Mouse (Mus musculus): ENCODE data around the gene Plcb4.

The Plcb4 gene

DNA sequence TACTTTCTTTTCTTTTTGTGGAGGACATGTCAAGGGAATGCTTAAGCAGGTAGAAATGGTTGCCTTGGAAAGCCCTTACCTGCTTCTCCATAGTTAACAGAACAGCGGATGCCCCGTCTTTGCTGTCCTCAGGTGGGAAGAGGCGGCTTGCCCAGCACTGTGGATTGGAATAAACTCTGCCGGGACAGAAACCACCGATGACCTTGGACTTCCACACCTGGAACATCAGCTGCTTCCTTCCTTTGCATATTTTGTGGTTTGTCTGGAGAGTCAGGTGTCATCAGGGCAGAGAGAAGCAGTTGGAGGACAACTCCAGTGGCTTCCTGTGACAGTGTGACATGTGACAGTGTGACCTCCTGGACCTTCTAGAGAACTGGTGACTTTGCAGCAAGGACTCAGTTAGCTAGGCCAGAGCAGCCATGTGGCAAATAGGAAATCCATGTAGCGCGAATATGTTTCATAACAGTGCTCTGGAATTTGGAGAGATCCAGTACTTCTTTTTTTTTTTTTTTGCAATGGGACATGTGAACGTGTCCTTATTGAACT, 154.0 kb downstream of the Plcb4 start:
- DNase-seq = no peak

DNA sequence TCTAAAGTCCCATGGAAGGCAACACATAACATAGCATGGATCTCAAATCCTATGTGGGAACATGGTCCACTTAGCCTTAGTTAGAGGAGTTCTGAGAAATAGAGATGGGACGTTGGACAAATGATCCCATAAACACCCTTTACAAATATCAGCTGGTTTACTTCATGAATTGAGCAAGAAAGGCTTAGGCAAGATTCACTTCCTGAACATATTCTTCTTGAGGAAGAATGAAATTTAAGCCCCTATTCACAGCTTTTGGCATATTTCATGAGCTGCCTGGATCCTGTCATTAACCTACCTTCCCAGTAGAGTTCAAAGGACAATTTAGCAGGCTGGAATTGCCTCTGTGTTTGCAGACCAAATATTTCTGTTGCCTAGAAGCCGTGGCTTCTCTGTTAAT, 161.9 kb downstream of the Plcb4 start:
- DNase-seq = no peak

DNA sequence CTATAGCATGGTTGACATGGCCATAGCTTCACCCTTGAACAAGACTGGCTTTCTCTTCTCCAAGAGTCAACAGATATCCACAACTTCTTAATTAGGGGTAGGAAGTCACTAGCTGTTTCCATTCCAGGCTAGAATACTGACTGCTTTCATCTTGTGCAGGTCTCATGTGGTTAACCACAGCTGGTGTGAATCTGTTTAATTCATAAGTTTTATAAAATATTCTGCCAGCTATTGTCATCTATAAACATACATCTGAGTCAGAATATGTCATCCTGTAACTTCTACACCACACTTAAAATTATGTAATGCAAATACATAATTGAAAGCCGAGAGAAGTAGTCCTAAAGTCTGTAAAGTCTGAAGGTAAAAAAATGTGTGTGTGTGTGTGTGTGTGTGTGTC, 164.9 kb downstream of the Plcb4 start:
- DNase-seq = no peak

DNA sequence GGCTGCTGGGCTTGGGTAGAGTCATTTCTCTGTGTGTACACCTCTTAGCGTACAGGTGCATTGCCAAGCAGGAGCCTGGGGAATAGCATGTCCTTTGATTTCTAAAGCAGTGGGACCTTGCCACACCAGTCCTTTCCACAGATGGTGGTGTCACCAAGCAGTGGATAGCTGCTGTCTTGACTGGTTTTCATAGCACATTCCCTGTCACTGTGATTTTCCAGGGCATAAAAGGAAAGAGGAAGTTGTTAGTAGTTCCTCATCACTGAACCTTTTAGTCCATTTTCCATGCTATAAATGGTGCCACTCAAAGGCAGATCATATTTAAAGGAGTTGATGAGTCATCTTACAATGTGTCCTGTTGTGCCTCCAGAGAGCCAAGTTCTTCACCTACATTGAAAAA, 165.9 kb downstream of the Plcb4 start:
- no peak for DNase-seq

DNA sequence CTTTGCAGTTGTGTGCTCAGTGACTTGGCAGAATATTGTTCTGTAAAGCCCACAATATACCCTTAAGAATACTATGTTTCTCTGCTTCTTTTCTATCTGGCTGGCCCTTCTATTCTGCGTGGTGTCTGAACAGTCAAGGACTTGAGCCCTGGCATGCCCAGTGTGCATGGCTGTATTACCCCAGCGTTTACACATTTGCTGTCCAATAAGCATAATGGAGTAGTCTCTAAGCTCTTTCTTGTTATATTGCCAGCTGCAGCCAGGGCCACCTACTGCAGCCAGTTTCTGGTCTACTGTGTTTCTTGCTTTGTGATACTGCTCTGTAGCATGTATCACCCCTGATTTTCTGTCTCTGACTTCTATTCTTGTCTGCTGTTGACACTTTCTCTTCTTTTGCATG, 166.8 kb downstream of the Plcb4 start:
- no peak for DNase-seq

DNA sequence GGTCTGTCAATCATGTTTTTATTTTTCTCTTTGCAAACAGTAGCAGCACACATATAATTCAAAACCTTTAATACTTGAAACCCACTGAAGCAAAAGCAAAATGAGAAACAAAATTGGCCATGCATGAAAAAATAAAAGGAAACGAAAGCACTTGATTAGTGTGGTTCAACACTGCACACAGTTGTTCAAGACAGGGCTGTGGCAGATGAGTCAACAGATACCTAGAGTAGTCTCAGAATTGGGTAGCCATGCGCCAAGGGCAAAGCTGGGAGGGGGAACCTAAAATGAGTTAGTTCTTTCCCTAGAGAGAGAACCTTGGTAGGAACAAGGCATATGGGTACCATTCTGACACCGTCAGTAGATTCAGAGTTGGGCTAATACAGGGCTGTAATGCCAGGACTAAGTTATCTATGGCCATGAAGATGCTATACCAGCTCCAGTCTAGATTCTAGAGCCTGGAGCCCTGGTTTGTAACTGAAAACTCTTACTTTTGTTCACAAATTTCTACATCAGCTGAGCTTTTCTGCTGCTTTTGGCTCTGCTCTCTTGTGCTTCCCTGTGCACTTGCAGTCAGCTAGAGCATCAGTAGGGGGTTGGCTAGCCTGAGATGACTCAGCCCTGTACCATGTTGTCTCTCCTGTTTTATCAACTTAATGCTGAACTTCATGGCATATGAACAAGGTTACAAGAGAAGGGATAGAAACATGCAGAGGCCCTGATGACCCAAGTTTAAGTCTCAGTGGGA, 168.0 kb downstream of the Plcb4 start:
- no peak for DNase-seq

DNA sequence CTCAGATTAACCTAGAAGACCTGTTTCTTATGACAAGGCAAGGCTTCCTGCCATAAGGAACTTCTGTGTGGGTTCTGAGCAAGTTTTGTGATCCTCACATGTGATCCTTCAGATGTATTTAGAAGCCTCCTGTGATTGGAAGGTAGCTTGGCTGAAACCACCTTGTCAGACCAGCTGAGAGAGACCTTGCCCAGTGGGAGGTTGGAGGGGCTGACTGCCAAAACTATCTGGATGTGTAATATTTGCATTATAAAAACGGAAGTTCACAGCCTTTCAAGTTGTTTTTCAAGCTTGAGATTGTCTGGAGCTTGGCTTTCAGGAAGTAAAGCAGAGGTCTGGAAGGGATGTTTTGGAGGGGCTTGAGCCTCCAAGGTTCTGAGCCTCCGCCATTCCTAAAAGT, 169.6 kb downstream of the Plcb4 start:
- no peak for DNase-seq

DNA sequence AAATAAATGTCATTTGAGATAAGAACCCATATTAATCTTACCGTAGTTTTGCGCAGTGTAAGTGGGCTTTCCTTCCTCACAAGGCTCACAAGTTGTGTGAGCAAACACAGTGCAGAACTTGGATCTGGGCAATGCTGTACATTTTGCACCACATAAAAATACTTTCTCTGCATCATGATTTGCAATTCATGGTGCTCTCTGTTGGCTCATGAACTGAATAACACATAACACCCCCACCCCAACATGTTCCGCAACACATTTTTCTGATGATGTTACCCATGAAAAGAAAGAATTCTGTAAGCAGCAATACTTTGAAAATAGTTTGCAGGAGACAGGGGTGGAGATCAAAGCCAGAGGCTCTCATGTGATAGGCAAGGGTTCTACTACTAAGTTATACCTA, 174.9 kb downstream of the Plcb4 start:
- DNase-seq = no peak

DNA sequence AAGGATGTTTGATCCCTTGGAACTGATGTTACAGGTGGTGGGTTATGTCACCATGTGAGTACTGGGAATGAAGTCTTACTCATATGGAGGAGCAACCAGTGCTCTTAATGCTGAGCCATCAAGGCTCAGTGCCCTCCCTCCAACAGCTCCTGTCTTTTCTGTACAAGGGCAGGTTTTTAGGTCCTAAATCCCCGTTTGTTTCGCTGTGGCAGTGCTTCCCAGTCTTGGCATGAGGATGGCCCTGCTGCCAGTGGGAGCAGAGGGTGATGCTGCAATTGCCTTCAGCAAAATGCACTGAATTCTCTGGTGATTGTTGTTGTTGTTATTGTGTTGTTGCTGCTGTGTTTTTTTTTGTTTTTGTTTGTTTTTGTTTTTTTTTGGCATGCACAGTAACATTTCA, 175.6 kb downstream of the Plcb4 start:
- DNase-seq = no peak

DNA sequence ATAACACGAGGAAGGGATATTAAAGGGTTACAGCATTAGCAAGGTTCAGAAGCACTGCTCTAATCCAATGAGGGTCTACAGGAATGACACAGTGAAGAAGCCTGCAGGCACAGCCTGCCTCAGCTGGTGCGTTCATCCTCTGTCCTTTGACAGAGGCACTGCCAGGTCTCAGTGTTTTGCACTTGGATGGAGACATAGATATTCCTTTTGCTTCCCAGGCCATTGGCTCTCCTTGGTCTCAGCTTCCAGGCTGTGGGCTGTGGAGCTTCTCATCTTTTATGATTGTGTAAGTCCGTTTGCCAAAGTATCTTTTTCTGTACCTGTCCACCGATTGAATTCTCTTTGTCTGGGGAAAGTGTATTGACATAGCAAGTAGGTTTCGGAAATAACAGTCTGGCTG, 177.1 kb downstream of the Plcb4 start:
- no peak for DNase-seq

DNA sequence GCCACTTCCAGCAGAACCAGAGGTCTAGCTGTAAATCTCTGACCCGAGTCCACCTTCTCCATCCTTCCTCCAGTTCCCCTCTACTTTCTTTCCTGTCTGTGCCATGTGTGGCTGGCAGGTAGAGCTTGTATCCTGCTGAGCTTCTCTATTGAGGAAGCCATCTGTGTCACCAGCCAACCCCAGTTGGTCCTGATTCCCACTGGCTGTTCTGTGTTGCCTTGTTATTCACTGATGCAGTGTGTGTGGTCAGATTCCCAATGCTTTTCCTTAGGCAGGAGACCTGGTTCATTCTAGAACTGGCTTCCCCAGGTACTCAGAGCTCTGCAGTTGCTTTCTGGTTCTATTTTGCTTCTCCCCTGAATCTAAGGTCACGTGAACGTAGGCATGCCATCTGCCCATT, 177.6 kb downstream of the Plcb4 start:
- DNase-seq = no peak

DNA sequence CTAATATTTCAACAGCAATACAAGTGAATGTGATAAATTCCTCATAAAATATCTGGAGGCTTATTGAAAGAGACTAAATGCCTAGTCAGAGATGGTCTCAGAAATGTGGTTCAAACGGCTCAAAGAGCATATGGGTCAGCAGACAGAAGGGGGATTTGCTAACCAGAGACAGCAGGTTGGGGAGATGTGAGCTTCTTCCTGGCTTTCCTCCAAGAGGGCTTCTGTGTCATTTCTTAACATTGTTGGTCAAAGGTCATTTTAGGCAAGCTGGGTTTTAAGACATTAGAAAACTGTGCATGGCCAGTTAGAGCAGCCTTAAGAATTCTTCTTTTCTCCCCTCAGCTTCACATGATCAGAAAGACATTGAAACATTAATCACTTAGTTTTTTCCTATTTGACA, 178.9 kb downstream of the Plcb4 start:
- no peak for DNase-seq

DNA sequence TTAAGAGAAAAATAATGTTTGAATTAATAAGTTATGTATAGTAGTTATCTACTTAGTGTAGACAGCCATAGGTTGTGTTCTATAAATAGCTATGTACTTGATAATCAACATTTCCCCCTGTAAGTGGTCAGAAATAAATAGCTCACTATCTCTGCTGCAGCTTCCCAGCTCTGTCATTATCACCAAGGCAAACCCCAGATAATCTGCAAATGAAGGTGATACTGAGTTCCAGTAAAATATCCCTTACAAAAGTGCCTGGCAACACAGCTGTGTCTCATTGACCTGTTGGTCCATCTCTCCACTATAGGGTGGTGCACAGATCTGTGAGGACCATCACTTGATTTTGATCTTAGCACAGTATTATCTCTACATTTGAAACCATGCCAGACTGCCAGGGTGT, 179.3 kb downstream of the Plcb4 start:
- DNase-seq = no peak

DNA sequence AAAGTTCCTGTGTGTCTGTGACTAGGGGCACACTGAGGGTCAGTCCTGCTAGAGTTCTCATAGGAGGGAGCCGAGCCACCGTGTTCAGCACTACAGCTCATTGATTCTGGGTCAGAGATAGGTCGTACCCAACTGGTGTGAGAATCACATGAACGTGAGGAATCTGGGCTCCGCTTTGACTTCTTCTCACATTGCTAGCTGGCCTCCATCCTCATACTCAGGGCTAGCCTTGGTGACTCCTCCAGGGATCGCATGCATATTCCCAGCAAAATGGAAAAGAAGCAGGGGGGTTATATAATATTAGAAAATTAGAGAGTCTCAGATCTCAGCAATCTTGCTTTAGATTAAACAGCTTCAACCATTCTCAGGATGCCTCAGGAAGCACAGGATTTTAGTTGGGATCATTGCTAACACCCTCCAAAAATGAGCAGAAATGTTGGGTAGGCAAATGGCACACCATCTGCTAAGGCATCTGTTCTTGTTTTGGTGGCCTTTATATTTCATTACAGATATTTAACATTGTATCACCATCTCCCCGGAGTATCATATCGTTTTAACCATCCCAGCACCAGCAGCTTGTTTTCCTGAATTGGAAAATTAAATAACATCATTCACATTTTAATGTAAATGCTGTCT, 180.0 kb downstream of the Plcb4 start:
- no peak for DNase-seq

DNA sequence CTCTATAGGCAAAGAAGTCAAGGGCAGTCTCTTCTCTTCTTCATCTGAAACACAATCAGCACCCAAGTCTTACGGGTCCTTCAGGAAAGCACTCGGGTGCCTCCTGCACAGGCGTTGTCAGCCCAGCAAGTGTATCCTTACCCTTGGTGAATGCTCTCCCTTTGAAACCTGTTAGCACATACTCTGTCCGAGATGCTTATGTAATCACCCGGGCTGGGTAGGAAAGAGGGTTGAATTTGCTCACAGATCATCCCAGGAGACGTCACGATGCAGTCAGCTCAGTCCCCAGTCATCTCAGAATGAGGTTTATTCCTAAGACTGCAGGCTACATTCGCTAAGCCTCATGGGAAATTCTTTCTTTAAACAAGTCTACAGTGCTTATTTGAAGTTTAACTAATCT, 184.9 kb downstream of the Plcb4 start:
- no peak for DNase-seq

DNA sequence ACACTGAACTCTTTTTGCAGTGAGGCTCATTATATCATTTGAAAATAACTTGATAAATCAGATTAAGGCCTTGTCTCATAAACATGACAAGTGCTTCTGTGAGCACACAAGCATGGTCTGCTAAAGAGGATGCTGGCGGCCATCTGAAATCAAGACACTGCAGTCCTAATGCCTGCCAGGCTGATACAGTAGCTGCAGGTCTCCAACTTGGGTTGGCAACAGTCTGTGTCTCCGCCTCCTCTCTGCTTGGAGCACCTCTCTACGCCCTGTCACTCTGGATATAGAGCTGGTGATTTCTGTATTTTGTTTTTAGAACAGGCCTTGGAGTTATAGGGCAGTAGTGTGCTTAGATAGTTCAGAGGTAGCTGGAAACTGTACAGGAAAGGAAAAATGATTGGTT, 188.1 kb downstream of the Plcb4 start:
- DNase-seq = no peak

DNA sequence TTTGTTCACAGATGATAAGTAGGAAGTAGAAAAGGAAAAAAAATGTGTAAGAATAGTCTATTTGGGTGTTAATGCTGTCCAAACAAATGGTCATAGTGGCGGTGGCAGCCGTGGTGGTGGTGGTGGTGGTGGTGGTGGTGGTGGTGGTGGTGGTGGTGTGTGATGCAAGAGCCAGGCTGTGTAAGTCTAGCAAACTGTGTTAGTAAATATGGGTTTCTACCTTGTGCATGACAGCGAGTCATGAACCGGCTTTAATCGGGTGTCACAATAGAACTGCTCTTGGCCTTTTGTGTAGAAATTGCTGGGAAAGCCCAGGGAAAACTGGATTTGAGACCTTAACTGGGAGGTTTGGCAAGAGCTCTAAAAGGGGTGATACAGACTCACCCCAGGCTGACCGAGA, 188.9 kb downstream of the Plcb4 start:
- no peak for DNase-seq

DNA sequence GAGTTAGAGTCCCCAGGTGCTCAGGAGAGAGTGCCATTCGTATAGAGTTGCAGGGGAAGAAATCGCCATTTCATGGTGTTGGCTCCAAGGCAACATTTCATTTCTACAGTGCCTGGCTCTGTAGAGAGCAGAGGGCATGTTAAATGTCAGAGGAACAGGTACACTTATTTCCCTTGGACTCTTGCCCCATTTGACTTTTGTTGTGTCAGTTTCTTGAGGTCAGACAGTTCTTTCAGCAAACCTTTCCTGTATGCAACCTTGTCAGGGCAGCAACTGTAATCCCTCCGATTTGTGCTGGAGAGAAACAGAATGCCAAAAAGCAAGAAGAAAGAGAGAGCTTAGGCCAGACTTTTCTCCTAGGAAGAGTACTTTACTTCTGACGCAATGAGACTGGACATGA, 189.4 kb downstream of the Plcb4 start:
- no peak for DNase-seq

DNA sequence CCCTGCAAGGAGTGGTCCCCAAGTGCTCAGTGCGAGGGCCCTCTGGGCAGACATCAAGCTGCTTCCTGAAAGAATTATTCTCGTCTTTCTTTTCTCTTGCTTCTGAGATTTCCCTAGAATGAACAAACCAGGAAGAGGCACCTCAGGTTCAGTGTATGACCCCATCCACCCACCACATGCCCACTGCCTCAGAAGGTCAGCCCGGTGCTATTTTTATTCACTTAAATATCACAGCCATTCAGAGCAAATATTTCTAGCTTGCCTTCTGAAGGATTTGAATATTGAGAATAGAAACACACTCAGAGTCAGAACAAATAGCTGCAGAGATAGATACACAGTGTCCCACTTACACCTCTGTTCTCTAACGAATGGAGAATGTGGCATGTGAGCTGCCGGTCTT, 193.2 kb downstream of the Plcb4 start:
- DNase-seq = no peak

DNA sequence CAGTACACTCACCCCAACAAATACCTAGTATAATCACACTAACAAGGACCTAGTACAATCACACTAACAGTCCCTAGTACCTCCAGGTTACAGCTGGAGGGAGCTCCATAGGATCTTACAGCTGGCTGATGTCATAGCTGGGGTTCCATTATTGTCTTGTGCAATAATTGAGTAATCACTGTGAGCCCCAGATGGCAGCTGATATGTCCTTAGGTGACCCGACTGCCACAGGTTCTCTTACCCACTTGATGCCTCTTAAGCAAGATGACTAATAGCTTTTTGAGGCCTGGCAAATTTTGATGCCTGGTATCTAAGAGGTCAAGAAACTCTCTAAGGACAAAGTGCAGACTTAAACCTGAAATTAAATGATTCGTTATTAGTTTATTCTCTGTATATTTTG, 194.3 kb downstream of the Plcb4 start:
- no peak for DNase-seq

DNA sequence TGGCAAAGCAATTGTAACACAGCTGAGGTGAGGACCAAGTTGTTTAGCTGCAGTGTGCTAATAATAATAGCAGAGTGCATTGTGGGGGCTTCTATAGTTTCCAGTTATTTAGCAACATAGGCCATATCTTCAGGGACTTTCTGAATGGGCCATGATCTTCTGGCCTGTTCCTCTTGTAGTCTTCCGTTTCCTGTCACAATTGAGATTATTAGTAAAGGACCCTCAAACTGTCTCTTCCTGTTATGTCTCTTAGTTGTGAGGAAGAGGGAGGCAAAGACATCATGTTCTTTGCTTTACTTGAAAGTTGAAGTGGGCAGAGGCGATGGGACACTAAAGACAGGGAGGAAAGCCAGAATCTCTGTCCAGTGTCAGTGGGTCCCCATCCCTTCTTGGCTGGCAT, 195.2 kb downstream of the Plcb4 start:
- DNase-seq = no peak

DNA sequence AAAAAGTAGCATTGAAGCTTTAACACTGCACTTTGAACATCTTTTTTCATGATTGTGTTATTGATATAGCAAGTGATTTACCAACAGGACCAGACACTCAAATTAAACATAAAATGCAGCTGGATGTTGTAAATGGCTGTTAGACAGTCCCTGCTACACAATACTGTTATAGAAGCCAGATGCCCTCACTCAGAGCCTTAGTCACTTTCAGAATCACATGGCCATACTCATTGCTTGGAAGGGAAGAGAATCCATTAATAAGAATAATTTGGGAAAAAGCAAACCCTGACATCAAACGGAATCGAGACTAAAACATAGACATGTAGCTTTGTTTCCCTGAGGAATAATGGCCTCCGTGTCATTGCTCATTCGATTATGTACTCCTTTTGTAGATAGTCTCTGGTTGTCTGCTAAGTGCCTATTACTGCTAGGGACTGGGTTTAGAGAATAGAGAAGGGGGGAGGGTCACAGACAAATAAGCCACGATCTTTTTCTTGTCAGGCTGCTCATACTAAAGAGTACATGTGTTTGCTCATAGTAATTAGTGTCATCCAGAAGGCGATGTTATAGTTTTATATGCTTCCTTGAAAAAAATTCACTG, 197.2 kb downstream of the Plcb4 start:
- DNase-seq = no peak

DNA sequence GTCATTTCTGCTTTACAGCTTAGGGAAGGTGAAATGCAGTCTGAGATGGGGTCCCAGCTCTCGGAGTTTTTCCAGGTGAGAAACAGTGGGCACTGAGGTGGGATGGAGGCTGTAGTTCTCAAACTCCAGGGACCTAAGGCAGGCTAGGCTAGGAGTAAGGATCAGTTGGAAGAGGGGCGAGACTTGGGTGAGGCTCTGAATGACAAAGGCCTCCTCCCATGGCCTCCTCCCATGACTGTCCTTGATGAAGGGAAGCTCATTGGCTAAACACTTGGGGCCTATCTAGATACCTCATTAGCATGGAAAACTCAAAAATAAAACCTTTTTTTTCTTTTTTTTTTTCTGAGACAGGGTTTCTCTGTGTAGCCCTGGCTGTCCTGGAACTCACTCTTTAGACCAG, 198.0 kb downstream of the Plcb4 start:
- no peak for DNase-seq

Measured in thymus, postnatal 14 days (tissue).